7 mouse cellular contexts compared by ENCODE assay signal in genomic region chr5:129217481-129218221, GRCm38 (mm10).
DNase-seq lines count a peak whose midpoint lies in the region; ATAC-seq lines count a peak whose summit lies in the region.

No protein-coding gene starts in this region.

- H3K4me1 ChIP-seq in embryonic facial prominence, embryonic 11.5 days (ENCODE audit: control insufficient read depth, insufficient read depth, low read length), result no peaks in the 10 kb centered on the region
- peaks cover 13% of the 10 kb centered on the region; the same call in 1 of the 2 replicates for H3K4me1 ChIP-seq in intestine, embryonic 15.5 days (replicated peaks)
- H3K4me1 ChIP-seq in neural tube, embryonic 12.5 days, result peaks cover 21% of the 10 kb centered on the region

- no peaks in the 10 kb centered on the region for H3K36me3 ChIP-seq in embryonic facial prominence, embryonic 11.5 days (replicated peaks; ENCODE audit: control insufficient read depth, insufficient read depth, low read depth, low read length)
- no peaks in the 10 kb centered on the region for H3K36me3 ChIP-seq in intestine, embryonic 15.5 days
- no peaks in the 10 kb centered on the region for H3K36me3 ChIP-seq in neural tube, embryonic 12.5 days

- H3K9ac ChIP-seq in embryonic facial prominence, embryonic 11.5 days (replicated peaks; ENCODE audit: low read length), result peak overlapping the region; percentile 25; the same call in 1 of the 2 replicates
- H3K9ac ChIP-seq in intestine, embryonic 15.5 days, result no peak overlapping the region
- no peak overlapping the region for H3K9ac ChIP-seq in neural tube, embryonic 12.5 days

- H3K27ac ChIP-seq in embryonic facial prominence, embryonic 11.5 days (replicated peaks; ENCODE audit: low read depth, low read length), result no peak overlapping the region
- H3K27ac ChIP-seq in intestine, embryonic 15.5 days, result no peak overlapping the region
- no peak overlapping the region for H3K27ac ChIP-seq in neural tube, embryonic 12.5 days

- H3K4me3 ChIP-seq in embryonic facial prominence, embryonic 11.5 days (ENCODE audit: low read depth, low read length), result no peak overlapping the region
- no peak overlapping the region for H3K4me3 ChIP-seq in intestine, embryonic 15.5 days (replicated peaks)
- no peak overlapping the region for H3K4me3 ChIP-seq in neural tube, embryonic 12.5 days

- WGBS in embryonic facial prominence, embryonic 11.5 days, result 9% methylated on average over 22 of the region's 22 CpGs
- 9% methylated on average over 22 of the region's 22 CpGs for WGBS in intestine, embryonic 15.5 days
- WGBS in neural tube, embryonic 12.5 days, result 6% methylated on average over 22 of the region's 22 CpGs

- H3K27me3 ChIP-seq in embryonic facial prominence, embryonic 11.5 days (ENCODE audit: control insufficient read depth, insufficient read depth, low read length), result no peaks in the 10 kb centered on the region
- no peaks in the 10 kb centered on the region for H3K27me3 ChIP-seq in intestine, embryonic 15.5 days (replicated peaks)
- no peaks in the 10 kb centered on the region for H3K27me3 ChIP-seq in neural tube, embryonic 12.5 days (replicated peaks)

- peak overlapping the region; percentile 25; the same call in 1 of the 2 replicates for H3K4me2 ChIP-seq in embryonic facial prominence, embryonic 11.5 days (ENCODE audit: low read depth, low read length)
- peak overlapping the region; percentile 38 for H3K4me2 ChIP-seq in intestine, embryonic 15.5 days (replicated peaks)
- H3K4me2 ChIP-seq in neural tube, embryonic 12.5 days (replicated peaks), result peak overlapping the region; percentile 43

- no peak for ATAC-seq in embryonic facial prominence, embryonic 11.5 days (replicated peaks; ENCODE audit: insufficient number of reproducible peaks, low FRiP score, low TSS enrichment, low read depth)
- ATAC-seq in intestine, embryonic 15.5 days, result peak; percentile 34; the same call in 1 of the 2 replicates
- peak; percentile 30; the same call in 1 of the 2 replicates for ATAC-seq in neural tube, embryonic 12.5 days (ENCODE audit: low FRiP score, low read depth)

- DNase-seq in ovary, postnatal 36 days (ENCODE audit: low spot score), result peak; percentile 13
- DNase-seq in ovary, postnatal 14 days (ENCODE audit: low spot score), result no peak
- DNase-seq in embryonic facial prominence, embryonic 11.5 days (ENCODE audit: low spot score), result peak; percentile 42
- DNase-seq in cerebellum, adult 9-10 months, result no peak
- no peak for DNase-seq in left cerebral cortex, adult 8-10 months (ENCODE audit: low spot score in 2 of 2)

- H3K9me3 ChIP-seq in embryonic facial prominence, embryonic 11.5 days (replicated peaks; ENCODE audit: control insufficient read depth, low read length), result no peaks in the 10 kb centered on the region
- H3K9me3 ChIP-seq in intestine, embryonic 15.5 days, result no peaks in the 10 kb centered on the region
- no peaks in the 10 kb centered on the region for H3K9me3 ChIP-seq in neural tube, embryonic 12.5 days

Comparison
In these comparisons a context has a peak if more than half of its experiments do, and no peak if none do; other contexts are left out.
1. DNase-seq: peak in ovary, postnatal 36 days (single experiment) and embryonic facial prominence, embryonic 11.5 days (single experiment); none in ovary, postnatal 14 days (single experiment), cerebellum, adult 9-10 months (single experiment) and left cerebral cortex, adult 8-10 months (0 of 2).
2. Peak in every context shown above with its lines, with median percentiles within 50 percentile points of each other: H3K4me2 ChIP-seq.